Mouse (Mus musculus): ENCODE measurements around the gene Rrad. TPM values are rescaled to one million over a fixed set of nuclear protein-coding genes. Genes with fewer than 3 reads are reported as not detected.

The Rrad gene
- polyA plus RNA-seq, 1 experiment = 2.9 TPM

DNA sequence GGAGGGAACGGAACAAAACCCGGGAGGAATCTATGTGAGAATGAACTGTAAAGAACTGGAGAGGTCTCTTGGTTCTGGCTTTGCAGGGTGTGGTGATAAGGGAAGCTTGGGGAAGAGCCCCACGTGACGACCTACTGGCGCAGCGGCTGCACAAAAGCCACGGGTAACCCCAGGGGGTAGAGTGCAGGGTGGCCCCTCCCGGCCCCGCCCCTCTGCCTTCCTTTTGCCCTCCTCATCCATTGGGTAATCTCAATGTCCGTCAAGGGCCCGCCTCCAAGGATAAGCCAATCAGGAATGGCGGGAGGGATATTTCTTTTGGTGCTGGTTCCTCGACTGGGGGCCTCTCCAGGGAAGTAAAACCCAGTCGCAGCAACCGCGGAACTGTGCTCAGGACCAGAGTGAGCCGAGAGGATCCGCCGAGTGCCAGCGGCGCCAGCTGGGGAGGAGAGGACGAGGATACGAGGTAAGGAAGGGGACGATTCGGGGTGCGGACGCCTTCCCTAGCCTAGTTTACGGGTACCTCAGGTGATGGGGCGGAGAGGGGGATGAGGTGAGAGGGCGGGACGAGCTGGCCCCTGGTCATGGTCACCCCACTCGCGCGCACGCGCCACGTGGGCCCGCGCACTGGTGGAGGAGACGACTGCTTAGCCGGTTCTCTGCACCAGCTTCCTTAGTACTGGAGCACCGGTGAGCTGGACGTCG lies 39.8 kb downstream of the Rrad start, which contains the start of gene Pdp2:
Gene Pdp2 (plus strand): TSS at position 319 of the 702 bp plus-strand sequence.
- Histone ChIP-seq H3K4me3 (ENCODE audit: insufficient read depth, low read length) (peak within 1 kb of the TSS; percentile 82), H3K27ac (ENCODE audit: insufficient read depth, low read length) (peak within 1 kb of the TSS; percentile 77), H3K4me1 (ENCODE audit: control insufficient read depth, insufficient read depth, low read length) (peaks cover 2% of the 10 kb centered on the region; the same call in 1 of the 2 replicates)
- TF ChIP-seq CTCF (IDR thresholded peaks at IDR 0.05; ENCODE audit: extremely low read depth, insufficient read depth, low read length) (no peak), POLR2A (IDR thresholded peaks at IDR 0.05; ENCODE audit: extremely low read depth, insufficient read depth, low read length) (peak; percentile 88)

DNA sequence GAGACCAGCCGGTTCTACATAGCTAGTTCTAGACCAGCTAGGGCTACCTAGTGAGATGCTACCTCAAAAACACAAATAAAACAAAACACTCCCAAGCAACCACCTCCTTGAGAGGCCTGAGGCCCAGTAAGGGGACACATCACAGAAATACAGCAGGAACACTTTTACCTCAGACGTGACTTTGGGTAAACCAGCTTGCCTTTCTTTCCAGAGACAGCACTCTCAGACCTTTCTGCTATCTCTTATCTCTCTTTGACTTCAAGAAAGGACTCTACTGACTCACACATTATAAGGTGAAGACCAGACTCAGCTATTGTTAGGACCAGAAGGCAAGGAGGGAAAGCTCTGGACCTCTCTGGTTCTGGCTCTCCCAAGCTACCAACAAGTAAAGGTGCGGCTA lies 40.8 kb downstream of the Rrad start:
- Histone ChIP-seq H3K27ac (ENCODE audit: insufficient read depth, low read length) (no peak overlapping the region), H3K4me1 (ENCODE audit: control insufficient read depth, insufficient read depth, low read length) (peaks cover 2% of the 10 kb centered on the region; the same call in 1 of the 2 replicates), H3K4me3 (ENCODE audit: insufficient read depth, low read length) (no peak overlapping the region)
- TF ChIP-seq POLR2A (IDR thresholded peaks at IDR 0.05; ENCODE audit: extremely low read depth, insufficient read depth, low read length) (no peak), CTCF (IDR thresholded peaks at IDR 0.05; ENCODE audit: extremely low read depth, insufficient read depth, low read length) (no peak)

DNA sequence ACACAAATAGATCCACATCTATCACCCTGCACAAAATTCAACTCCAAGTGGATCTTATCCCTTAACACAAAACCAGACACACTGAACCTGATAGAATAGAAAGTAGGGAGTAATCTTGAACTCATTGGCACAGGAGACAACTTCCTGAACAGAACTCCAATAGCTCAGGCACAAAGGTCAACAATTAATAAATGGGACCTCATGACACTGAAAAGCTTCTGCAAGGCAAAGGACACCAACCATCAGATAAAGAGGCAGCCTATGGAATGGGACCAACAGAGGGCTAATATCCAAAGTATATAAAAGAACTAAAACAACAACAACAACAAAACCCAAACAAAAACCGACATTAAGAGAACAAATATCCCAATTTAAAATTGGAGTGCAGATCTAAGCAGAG lies 46.6 kb downstream of the Rrad start:
- no peak for TF ChIP-seq CTCF (IDR thresholded peaks at IDR 0.05; ENCODE audit: extremely low read depth, insufficient read depth, low read length)
- TF ChIP-seq POLR2A (IDR thresholded peaks at IDR 0.05; ENCODE audit: extremely low read depth, insufficient read depth, low read length) = no peak

More for the DNA sequence above, 46.6 kb downstream of the Rrad start:
- H3K27ac ChIP-seq (ENCODE audit: insufficient read depth, low read length) = no peak overlapping the region
- no peak overlapping the region for H3K4me3 ChIP-seq (ENCODE audit: insufficient read depth, low read length)
- H3K4me1 ChIP-seq (ENCODE audit: control insufficient read depth, insufficient read depth, low read length) = no peaks in the 10 kb centered on the region

Other genes with a start within 250 kb of the Rrad start
- gene Cmtm4, start 235.5 kb downstream of the Rrad start, polyA plus RNA-seq (2012; rRNA removed) = 45.7 and 46.2 TPM in 2 replicates
- 161 and 170 TPM in 2 replicates for gene Dync1li2, start 188.3 kb downstream of the Rrad start, polyA plus RNA-seq (2012; rRNA removed)
- gene Terb1, start 121.4 kb downstream of the Rrad start, polyA plus RNA-seq (2012; rRNA removed) = 0.69 and 1.2 TPM in 2 replicates
- gene Nae1, start 96.7 kb downstream of the Rrad start, polyA plus RNA-seq (2012; rRNA removed) = 75.4 and 76.2 TPM in 2 replicates
- 48.6 and 59.8 TPM in 2 replicates for gene Car7, start 96.6 kb downstream of the Rrad start, polyA plus RNA-seq (2012; rRNA removed)
- 4.7 and 5.1 TPM in 2 replicates for gene Pdp2, start 39.9 kb downstream of the Rrad start, polyA plus RNA-seq (2012; rRNA removed)
- not detected in 2 replicates for gene Cdh16, start 6.9 kb downstream of the Rrad start, polyA plus RNA-seq (2012; rRNA removed)
- 51.2 and 55.8 TPM in 2 replicates for gene Ciao2b, start 10.6 kb upstream of the Rrad start, polyA plus RNA-seq (2012; rRNA removed)
- not detected in 2 replicates for gene Ces2a, start 102.7 kb upstream of the Rrad start, polyA plus RNA-seq (2012; rRNA removed)
- gene Ces2b, start 200.2 kb upstream of the Rrad start, polyA plus RNA-seq (2012; rRNA removed) = 0.08 and 0.10 TPM in 2 replicates
- 0.06 TPM in 1 of 2 replicates, not detected in the other for gene Ces2c, start 215.7 kb upstream of the Rrad start, polyA plus RNA-seq (2012; rRNA removed)